ENCODE assay signal across 8 mouse cellular contexts in the genomic region with DNA sequence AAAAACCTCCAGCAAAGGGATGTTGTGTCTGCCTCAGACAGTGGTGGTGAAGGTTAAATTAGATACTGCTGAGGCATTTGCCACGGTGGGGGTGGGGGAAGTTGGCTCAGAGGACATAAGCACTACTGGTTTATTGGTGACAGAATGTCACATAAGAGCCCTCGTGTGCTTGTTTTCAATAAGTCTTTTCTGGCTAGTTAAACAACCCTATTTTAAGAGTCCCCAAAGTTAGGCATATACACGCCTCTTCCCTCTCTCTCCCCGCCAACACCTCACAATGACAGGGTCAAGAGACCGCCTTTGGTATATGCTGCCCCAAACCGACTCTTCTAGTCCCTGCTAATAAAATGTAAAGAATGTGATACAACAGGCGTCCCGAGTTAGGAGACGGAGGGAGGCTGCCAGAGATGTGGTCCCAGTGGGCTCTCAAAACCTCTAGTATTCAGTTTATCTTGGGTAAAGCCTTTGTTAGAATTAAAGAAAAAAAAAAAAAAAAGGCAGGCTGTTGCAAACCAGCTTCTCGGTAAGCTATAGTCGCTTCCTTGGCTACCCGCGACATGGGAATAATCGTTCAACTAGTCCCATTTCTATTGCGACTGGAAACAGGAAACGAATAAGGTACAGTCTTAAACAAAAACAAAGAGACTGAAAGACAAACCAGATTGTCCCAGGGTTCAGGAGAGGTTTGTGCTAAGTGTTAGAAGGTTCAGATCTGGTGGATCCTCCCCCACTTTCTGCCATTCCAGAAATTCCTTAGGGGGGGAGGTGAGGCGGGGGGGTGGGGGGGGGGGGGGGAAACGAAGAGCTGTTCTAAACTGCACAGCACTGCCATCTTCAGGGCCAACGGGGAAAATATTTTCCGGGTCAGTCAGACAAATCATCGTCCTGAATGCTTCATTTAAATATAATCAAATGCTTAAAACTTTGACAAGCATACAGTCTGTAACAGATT.
A peak's percentile ranks its signal among the peaks of the same experiment; 100 is the strongest.
DNase-seq lines count a peak whose midpoint lies in the region; ATAC-seq and TF ChIP-seq lines count a peak whose summit lies in the region.

No protein-coding gene starts in this region.

- ATAC-seq in forebrain, embryonic 13.5 days = peak; percentile 71
- peak; percentile 76 for ATAC-seq in liver, postnatal 0 days
- peak; percentile 73 for ATAC-seq in neural tube, embryonic 14.5 days (ENCODE audit: low read depth)

- DNase-seq in heart, postnatal 14 days = peak; percentile 78 to 85
- DNase-seq in kidney, postnatal 4 days = peak; percentile 88 to 90
- DNase-seq in liver, postnatal 0 days = peak; percentile 70
- peak; percentile 58 for DNase-seq in thymus, postnatal 25 days

- no peak for TF ChIP-seq EP300 in liver, postnatal 0 days (IDR thresholded peaks at IDR 0.05; ENCODE audit: low read depth)

- H3K9me3 ChIP-seq in E14TG2a.4 (ENCODE audit: low read length) = no peaks in the 10 kb centered on the region
- no peaks in the 10 kb centered on the region for H3K9me3 ChIP-seq in forebrain, embryonic 13.5 days (replicated peaks)
- H3K9me3 ChIP-seq in liver, postnatal 0 days (ENCODE audit: low read length) = no peaks in the 10 kb centered on the region
- no peaks in the 10 kb centered on the region for H3K9me3 ChIP-seq in neural tube, embryonic 14.5 days (ENCODE audit: control insufficient read depth, low read length)

- intact Hi-C loops in heart, postnatal 14 days (cut with DNase I) = loop anchor here (1.0 to 5.0 kb wide), 5 partner anchors 105 to 679 kb away; a partner anchor contains a TSS

- H3K27me3 ChIP-seq in E14TG2a.4 (ENCODE audit: insufficient read depth, low read length) = no peaks in the 10 kb centered on the region
- 0 out of 2 replicates have a peak, but pooled peaks cover 7% of the 10 kb centered on the region for H3K27me3 ChIP-seq in forebrain, embryonic 13.5 days
- H3K27me3 ChIP-seq in liver, postnatal 0 days (ENCODE audit: insufficient read depth, low read length) = no peaks in the 10 kb centered on the region
- no peaks in the 10 kb centered on the region for H3K27me3 ChIP-seq in neural tube, embryonic 14.5 days (ENCODE audit: control insufficient read depth, insufficient read depth, low read length)

- peak; percentile 33 for TF ChIP-seq CTCF in E14TG2a.4 (conservative IDR thresholded peaks at IDR 0.05; ENCODE audit: low read length)
- peak; percentile 62 for TF ChIP-seq CTCF in liver, postnatal 0 days (IDR thresholded peaks at IDR 0.05; ENCODE audit: low read depth)

- peak overlapping the region; percentile 88 for H3K27ac ChIP-seq in brown adipose tissue, adult 24 weeks (replicated peaks; ENCODE audit: low read depth, low read length)
- no peak overlapping the region for H3K27ac ChIP-seq in forebrain, embryonic 13.5 days
- no peak overlapping the region for H3K27ac ChIP-seq in liver, postnatal 0 days (ENCODE audit: low read depth)
- H3K27ac ChIP-seq in neural tube, embryonic 14.5 days (ENCODE audit: low read depth, low read length) = peak overlapping the region; percentile 46

- no peaks in the 10 kb centered on the region for H3K36me3 ChIP-seq in E14TG2a.4 (ENCODE audit: insufficient read depth, low read length)
- H3K36me3 ChIP-seq in forebrain, embryonic 13.5 days (ENCODE audit: poor library complexity, severe bottlenecking) = no peaks in the 10 kb centered on the region
- H3K36me3 ChIP-seq in liver, postnatal 0 days (replicated peaks; ENCODE audit: insufficient read depth, low read length) = no peaks in the 10 kb centered on the region
- H3K36me3 ChIP-seq in neural tube, embryonic 14.5 days (ENCODE audit: control insufficient read depth, insufficient read depth, low read length) = no peaks in the 10 kb centered on the region

- 1% methylated on average over 20 of the region's 21 CpGs for WGBS in forebrain, embryonic 13.5 days
- WGBS in liver, postnatal 0 days (ENCODE audit: insufficient replicate concordance) = 4% methylated on average over 20 of the region's 21 CpGs
- under 1% methylated on average over 21 of the region's 21 CpGs for WGBS in neural tube, embryonic 14.5 days

- H3K4me3 ChIP-seq in E14TG2a.4 (replicated peaks; ENCODE audit: low read length) = peak overlapping the region; percentile 35
- H3K4me3 ChIP-seq in brown adipose tissue, adult 24 weeks (ENCODE audit: insufficient read depth, low read depth, low read length) = peak overlapping the region; percentile 54
- H3K4me3 ChIP-seq in forebrain, embryonic 13.5 days = peak overlapping the region; percentile 33
- H3K4me3 ChIP-seq in liver, postnatal 0 days (ENCODE audit: low read depth, low read length) = peak overlapping the region; percentile 35
- H3K4me3 ChIP-seq in neural tube, embryonic 14.5 days (ENCODE audit: low read depth, low read length) = peak overlapping the region; percentile 30

- peak overlapping the region; percentile 46; the same call in 1 of the 2 replicates for H3K9ac ChIP-seq in forebrain, embryonic 13.5 days
- H3K9ac ChIP-seq in liver, postnatal 0 days (replicated peaks) = no peak overlapping the region; the same call in 1 of the 2 replicates
- no peak overlapping the region; the same call in 1 of the 2 replicates for H3K9ac ChIP-seq in neural tube, embryonic 14.5 days (replicated peaks; ENCODE audit: low read depth, low read length)

- H3K4me1 ChIP-seq in E14TG2a.4 (replicated peaks; ENCODE audit: low read depth, low read length) = peaks cover 51% of the 10 kb centered on the region
- H3K4me1 ChIP-seq in brown adipose tissue, adult 24 weeks (ENCODE audit: control insufficient read depth, insufficient read depth, insufficient read length, low read length) = peaks cover 4% of the 10 kb centered on the region; the same call in 1 of the 2 replicates
- H3K4me1 ChIP-seq in forebrain, embryonic 13.5 days = peaks cover 11% of the 10 kb centered on the region; the same call in 1 of the 2 replicates
- peaks cover 3% of the 10 kb centered on the region; the same call in 1 of the 2 replicates for H3K4me1 ChIP-seq in liver, postnatal 0 days (ENCODE audit: insufficient read depth)
- H3K4me1 ChIP-seq in neural tube, embryonic 14.5 days (ENCODE audit: control insufficient read depth, insufficient read depth, low read length) = 0 out of 2 replicates have a peak, but pooled peaks cover 7% of the 10 kb centered on the region

- peak overlapping the region; percentile 57 for H3K4me2 ChIP-seq in forebrain, embryonic 13.5 days
- H3K4me2 ChIP-seq in liver, postnatal 0 days (ENCODE audit: low read depth, low read length) = peak overlapping the region; percentile 68
- peak overlapping the region; percentile 63 for H3K4me2 ChIP-seq in neural tube, embryonic 14.5 days (ENCODE audit: low read depth, low read length)

Comparison
In these comparisons a context has a peak if more than half of its experiments do, and no peak if none do; other contexts are left out.
1. H3K27ac ChIP-seq: peak in brown adipose tissue, adult 24 weeks (single experiment) and neural tube, embryonic 14.5 days (single experiment); none in forebrain, embryonic 13.5 days (single experiment) and liver, postnatal 0 days (single experiment).
2. Peak in every context shown above with its lines, with median percentiles within 50 percentile points of each other: H3K4me3 ChIP-seq, ATAC-seq, H3K4me2 ChIP-seq and DNase-seq.